Mouse (Mus musculus): Measurements from ENCODE around the gene Cplx1.

DNA sequence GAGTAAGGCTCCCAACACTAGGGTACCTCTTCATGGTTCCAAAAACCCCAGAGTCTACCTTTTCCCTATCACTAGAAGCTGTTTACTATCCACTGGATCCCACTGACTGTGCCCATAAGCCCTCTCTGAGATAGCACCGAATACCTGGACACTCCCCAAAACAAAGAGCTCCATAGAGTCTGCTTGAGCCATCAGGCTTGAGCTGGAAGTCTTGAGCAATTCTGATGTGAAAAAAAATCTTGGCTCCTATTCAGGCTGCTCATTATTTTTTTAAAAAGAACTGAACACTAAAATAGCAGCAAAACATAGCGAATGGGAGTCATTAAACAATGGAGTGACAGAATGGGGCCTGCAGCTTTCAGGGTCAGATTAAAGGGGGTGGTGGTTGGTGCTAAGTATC, 17.3 kb upstream of the Cplx1 start:
- no peak for TF ChIP-seq MAX (IDR thresholded peaks at IDR 0.05; ENCODE audit: low read depth)
- no peak for TF ChIP-seq POLR2A (IDR thresholded peaks at IDR 0.05; ENCODE audit: insufficient read length, low read depth)
